Mouse (Mus musculus) neutrophil, adult 5-6 weeks (primary cell): ENCODE measurements around the gene Cnpy2. TPM values are rescaled to one million over a fixed set of nuclear protein-coding genes. Genes with fewer than 3 reads are reported as not detected.
A peak's percentile ranks its signal among the peaks of the same experiment; 100 is the strongest.
"Not testable (repeated sequence)": the region's sequence is repeated elsewhere in the genome, so short reads cannot be mapped to it uniquely, and the experiment has no call there.

Experiments used
- ATAC-seq: fragments of 151-379, 151-347 bp; 2 replicates; pipeline ENCODE4 v1.8.0; 2017; ENCODE audit warnings: mild to moderate bottlenecking, moderate TSS enrichment; ENCODE audit not compliant: insufficient number of reproducible peaks, poor library complexity, low FRiP score, severe bottlenecking; ENCODE audit errors: extremely low read depth
- total RNA-seq: library from RNA; stranded (forward); fragments of 200-1000 nt; gene quantifications from 2 replicates; pipeline ENCODE4 v1.2.3, GENCODE M21; 2017

Gene Cnpy2
- total RNA-seq, 1 experiment from 2014 or later, result 23.6 TPM

- no peak for ATAC-seq
Measured at GRCm38 (mm10) chr10:128309654-128310053, 12.6 kb upstream of the Cnpy2 start.

DNA sequence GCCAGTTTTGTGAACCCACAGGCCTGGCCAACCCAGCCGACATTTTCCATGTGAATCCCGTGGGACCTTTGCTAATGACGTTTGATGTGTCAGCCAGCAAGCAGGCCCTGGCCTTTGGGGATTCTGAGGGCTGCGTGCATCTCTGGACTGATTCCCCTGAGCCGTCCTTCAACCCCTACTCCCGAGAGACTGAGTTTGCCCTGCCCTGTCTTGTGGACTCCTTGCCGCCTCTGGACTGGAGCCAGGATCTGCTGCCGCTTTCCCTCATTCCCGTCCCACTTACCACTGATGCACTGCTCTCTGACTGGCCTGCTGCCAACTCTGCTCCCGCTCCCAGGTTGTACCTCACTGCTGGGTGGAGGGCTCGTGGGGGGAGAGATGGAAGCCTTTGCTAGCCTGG lies 12.1 kb upstream of the Cnpy2 start:
- no peak for ATAC-seq

DNA sequence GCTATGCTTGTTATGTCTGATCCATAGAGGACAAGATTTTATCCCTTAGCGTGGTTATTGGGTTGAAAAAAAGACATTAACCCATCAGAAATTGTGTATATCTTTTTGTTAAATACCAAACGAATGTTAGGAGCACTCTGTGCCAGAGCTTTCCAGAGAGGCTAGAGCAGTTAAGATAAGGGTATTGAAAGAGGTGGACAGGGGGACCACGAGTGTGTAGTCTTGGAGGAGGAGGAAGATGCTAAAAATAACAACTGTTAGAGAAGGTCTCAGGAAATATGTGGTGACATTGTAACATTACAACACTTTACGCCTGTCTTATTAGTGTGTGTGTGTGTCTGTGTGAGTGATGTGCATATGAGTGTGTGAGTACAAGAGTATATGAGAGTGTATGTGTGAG lies 11.4 kb upstream of the Cnpy2 start:
- ATAC-seq, result no peak

DNA sequence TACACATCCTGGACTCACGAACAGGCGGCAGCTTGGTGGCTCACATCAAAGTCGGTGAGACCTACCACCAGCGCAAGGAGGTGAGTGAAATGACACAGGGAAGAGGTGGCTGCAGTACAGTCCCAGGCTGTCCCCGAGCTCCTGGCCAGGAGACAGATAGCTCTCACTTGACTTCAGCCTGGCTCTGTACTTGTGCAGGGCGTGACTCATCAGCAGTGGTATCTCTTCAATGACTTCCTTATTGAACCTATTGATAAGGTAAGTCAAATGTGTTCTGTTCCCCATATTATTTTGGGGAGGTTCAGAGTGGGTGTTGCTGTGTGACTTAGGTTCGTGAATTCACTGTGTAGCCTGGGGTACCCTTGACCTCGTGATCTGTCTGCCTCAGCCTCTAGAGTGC lies 6.7 kb upstream of the Cnpy2 start:
- no peak for ATAC-seq

- no peak for ATAC-seq
Measured at GRCm38 (mm10) chr10:128321641-128322040, 618 bp upstream of the Cnpy2 start.

DNA sequence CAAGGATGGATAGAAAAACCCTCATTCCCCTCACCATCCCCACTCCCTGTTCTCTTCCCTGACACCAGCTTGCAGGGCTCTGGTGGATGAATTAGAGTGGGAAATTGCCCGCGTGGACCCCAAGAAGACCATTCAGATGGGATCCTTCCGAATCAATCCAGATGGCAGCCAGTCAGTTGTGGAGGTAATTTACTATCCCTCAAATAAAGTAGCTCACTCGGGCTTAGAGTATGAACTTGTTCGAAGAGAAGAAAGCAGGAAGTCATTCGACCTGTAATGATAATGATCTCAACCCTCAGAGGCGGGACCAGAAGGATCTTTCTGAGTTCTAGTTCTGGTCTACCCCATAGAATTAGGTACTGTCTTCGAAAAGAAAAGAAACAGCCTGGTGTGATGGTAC lies 1.3 kb downstream of the Cnpy2 start:
- ATAC-seq, result no peak

- ATAC-seq, result no peak
Measured at GRCm38 (mm10) chr10:128326825-128327224, 4.6 kb downstream of the Cnpy2 start.

DNA sequence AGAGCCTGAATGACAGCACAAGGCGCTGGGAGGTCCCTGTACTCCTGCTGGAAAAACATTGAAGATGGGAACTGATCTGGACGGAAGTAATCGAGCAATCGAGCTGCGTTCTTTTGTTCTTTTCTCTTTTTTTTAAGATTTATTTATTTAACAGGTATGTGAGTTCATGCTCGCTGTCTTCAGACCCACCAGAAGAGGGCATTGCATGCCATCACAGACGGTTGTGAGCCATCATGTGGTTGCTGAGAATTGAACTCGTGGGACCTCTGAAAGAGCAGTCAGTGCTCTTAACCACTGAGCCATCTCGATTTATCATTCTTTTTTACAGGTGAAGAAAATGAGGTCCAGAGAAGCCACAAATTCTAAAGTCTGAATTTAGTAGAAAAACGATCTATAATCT lies 5.4 kb downstream of the Cnpy2 start:
- ATAC-seq, result no peak

DNA sequence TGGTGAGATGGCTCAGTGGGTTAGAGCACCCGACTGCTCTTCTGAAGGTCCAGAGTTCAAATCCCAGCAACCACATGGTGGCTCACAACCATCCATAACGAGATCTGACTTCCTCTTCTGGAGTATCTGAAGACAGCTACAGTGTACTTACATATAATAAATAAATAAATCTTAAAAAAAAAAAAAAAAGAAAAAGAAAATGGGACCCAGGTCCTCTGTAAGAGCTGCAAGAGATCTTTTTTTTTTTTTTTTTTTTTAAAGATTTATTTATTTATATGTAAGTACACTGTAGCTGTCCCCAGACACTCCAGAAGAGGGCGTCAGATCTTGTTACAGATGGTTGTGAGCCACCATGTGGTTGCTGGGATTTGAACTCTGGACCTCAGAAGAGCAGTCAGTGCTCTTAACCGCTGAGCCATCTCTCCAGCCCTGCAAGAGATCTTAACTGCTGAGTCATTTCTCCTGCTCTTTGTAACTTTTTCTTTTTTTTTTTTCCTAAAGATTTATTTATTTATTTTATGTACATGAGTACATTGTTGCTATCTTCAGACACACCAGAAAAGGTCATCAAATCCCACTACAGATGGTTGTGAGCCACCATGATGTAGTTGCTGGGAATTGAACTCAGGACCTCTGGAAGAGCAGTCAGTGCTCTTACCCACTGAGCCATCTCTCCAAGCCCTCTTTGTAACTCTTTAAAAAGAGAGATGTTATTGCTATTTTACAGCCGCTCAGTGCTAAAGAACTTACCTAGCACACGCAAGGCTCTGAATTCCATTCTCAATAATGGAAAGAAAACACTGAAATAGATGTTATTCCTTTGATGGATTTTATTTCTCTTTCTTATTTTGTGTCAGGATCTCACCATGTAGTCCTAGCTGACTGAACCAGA lies 10.3 kb downstream of the Cnpy2 start:
- ATAC-seq, result not testable (repeated sequence)

- ATAC-seq, result peak; percentile 52
Measured at GRCm38 (mm10) chr10:128335582-128335981, 13.3 kb downstream of the Cnpy2 start.

GRCm38 (mm10) chr10:128336195-128336594 lies 13.9 kb downstream of the Cnpy2 start:
- no peak for ATAC-seq

DNA sequence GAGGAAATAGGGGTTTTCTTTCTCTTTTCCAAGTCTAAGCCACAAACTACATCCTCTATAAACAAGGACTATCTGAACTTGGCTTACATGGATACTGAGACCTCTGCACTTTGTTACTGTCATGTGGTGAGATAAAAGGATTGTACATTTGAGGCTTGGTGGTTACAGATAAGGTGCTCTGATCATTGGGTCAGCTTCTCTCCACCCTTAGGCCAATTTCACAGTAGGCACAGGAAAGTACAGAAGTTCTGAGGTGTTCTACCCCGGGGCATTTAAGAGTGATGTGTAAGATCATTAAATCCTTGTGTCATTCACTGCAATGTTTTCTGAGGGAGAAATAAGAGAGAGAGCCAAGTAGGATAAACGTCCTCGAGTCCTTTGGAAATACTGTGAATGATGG lies 14.3 kb downstream of the Cnpy2 start:
- no peak for ATAC-seq

GRCm38 (mm10) chr10:128337306-128338181 lies 15.3 kb downstream of the Cnpy2 start, which contains the start of gene Cs:
Gene Cs (plus strand): TSS chr10:128337734.
- peak; percentile 95 for ATAC-seq

DNA sequence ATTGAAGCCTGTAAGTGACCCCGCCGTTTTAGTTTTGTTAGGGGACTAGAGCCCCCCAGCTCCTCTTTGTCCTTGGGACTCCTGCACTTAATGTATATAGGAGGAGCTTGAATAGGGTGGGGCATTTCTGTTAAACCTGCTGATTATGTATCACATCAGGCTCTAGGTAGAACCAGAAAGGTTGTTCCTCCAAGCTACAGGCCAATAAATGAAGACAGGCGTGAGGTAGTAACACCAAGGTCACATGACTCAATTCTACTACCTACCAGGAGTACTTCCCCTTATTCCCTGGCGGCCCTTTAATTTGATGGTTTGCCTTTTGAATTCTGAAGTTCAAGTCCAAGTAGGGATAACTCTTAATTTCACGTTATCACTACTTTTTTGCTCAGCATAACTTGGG lies 16.2 kb downstream of the Cnpy2 start:
- ATAC-seq, result peak; percentile 40; the same call in 1 of the 2 replicates

- ATAC-seq, result no peak
Measured at GRCm38 (mm10) chr10:128338948-128339347, 16.7 kb downstream of the Cnpy2 start.

DNA sequence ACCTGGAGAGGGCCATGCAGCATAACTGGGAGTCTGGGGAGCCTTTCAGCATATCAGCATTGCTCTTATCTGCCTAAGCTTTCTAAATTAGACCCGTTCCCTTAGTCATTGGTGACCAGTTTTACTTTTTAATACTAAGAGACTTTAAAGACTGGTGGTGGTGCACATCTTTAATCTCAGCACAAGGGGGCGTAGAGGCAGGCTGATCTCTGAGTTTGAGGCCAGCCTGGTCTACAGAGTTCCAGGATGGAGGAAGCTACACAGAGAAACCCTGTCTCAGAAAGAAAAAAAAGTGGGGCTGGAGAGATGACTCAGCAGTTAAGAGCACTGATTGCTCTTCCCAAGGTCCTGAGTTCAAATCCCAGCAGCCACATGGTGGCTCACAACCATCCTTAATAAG lies 18.0 kb downstream of the Cnpy2 start:
- ATAC-seq, result no peak

DNA sequence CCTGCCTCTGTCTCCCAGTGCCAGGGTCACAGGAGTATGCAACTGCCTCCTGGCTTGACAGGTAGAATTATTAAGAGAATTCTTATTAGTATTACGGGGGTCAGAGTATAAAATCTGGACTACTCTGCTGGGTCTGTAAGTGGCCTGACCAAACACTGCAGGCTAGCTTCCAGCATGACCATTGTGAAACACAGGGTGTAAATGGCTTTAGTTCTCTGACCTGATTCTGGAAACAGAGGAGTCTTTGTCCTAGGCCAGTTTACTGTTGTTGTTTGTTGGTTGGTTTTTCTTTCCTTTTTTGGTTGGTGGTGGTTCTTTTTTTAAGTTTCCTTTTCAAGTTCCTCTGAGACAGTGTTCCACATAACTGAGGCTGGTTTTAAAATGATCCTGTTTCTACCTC lies 21.2 kb downstream of the Cnpy2 start:
- ATAC-seq, result no peak

GRCm38 (mm10) chr10:128344568-128345275 lies 22.5 kb downstream of the Cnpy2 start:
- ATAC-seq, result peak; percentile 86

DNA sequence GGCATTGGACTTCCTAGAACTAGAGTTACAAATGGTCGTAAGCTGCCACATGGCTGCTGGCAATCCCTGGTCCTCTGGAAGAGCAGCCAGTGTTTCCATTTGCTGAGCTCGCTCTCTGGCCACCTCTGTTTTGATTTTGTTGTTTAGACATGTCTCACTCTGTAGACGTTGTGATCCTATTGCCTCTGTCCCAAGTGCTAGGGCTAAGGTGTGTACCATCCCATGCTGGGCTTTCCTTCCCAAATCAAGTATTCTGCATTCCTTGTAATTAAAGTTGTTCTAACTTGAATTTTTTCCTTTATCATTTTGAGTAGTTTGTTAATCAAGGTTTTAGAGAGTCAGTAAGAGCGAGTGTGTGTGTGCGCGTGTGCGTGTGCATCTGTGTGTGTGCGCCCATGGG lies 25.3 kb downstream of the Cnpy2 start:
- ATAC-seq, result no peak
